Mouse (Mus musculus): ENCODE results near the gene Inpp5b.

- TF ChIP-seq POLR2A (IDR thresholded peaks at IDR 0.05; ENCODE audit: control insufficient read depth, low read depth, low read length) (no peak), CTCF (IDR thresholded peaks at IDR 0.05; ENCODE audit: control insufficient read depth, insufficient read depth, insufficient replicate concordance, low read depth, low read length) (no peak)
Observed at GRCm38 (mm10) chr4:124703881-124704796, 37.5 kb upstream of the Inpp5b start.

Measured in testis, adult 2 months (tissue).